ENCODE assay signal across 8 mouse cellular contexts in the genomic region with DNA sequence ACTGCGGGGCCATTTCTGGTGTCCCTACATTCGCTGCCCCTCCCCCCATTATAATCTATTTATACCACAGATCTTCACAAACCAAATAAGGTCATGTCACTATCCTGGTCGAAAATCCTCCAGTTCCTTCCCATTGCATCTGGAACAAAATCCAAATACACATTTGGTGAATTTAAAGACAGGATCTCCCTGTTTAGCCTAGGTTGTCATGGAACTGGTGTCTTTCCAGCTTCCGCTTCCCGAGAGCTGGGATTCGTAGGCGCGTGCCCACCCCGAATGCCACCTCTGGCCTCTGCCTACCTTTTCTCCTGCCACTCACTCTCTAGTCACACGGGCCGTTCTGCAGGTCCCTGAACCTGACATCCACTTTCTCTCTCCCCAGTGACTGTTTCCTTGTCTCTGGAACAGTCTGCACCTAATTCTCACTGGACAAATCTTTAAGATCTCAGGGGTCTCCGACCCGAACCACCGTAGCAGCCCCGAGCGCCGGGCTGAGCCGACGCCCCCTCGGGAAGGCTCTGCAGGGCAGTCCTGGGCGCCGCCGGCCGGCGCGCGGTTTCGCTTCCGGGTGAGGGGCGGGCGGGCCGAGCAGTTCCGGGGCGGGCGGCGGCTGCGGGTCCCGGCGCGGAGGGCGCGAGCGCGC. TPM values are rescaled to one million over a fixed set of nuclear protein-coding genes. Genes with fewer than 3 reads are reported as not detected.
DNase-seq lines count a peak whose midpoint lies in the region; ATAC-seq and TF ChIP-seq lines count a peak whose summit lies in the region.

A gene (plus strand): TSS at position 618 of the 643 bp plus-strand sequence.

- H3K9me3 ChIP-seq in forebrain, embryonic 11.5 days (ENCODE audit: control insufficient read depth, low read length) = no peaks in the 10 kb centered on the region
- no peaks in the 10 kb centered on the region for H3K9me3 ChIP-seq in heart, embryonic 15.5 days (replicated peaks)
- no peaks in the 10 kb centered on the region for H3K9me3 ChIP-seq in liver, embryonic 14.5 days (ENCODE audit: control insufficient read depth, low read length)
- H3K9me3 ChIP-seq in neural tube, embryonic 11.5 days (ENCODE audit: control insufficient read depth, low read length) = no peaks in the 10 kb centered on the region
- no peaks in the 10 kb centered on the region for H3K9me3 ChIP-seq in stomach, postnatal 0 days (ENCODE audit: control insufficient read depth, low read length)

- H3K9ac ChIP-seq in forebrain, embryonic 11.5 days (ENCODE audit: low read length) = peak within 1 kb of the TSS; percentile 91
- peak within 1 kb of the TSS; percentile 82 for H3K9ac ChIP-seq in heart, embryonic 15.5 days
- peak within 1 kb of the TSS; percentile 89 for H3K9ac ChIP-seq in liver, embryonic 14.5 days (replicated peaks)
- peak within 1 kb of the TSS; percentile 92 for H3K9ac ChIP-seq in neural tube, embryonic 11.5 days (ENCODE audit: low read length)
- H3K9ac ChIP-seq in stomach, postnatal 0 days (ENCODE audit: low read length) = peak within 1 kb of the TSS; percentile 83

- ATAC-seq in forebrain, embryonic 11.5 days (replicated peaks; ENCODE audit: low FRiP score) = peak; percentile 96
- peak; percentile 92 for ATAC-seq in heart, embryonic 15.5 days (replicated peaks; ENCODE audit: insufficient number of reproducible peaks, insufficient read depth, low FRiP score, low read depth)
- peak; percentile 92 for ATAC-seq in liver, embryonic 14.5 days (ENCODE audit: insufficient read depth)
- peak; percentile 98 for ATAC-seq in neural tube, embryonic 11.5 days (ENCODE audit: insufficient read depth, low FRiP score, low TSS enrichment)
- ATAC-seq in stomach, postnatal 0 days (ENCODE audit: low FRiP score, low TSS enrichment) = peak; percentile 94

- 0 out of 2 replicates have a peak, but pooled peaks cover 2% of the 10 kb centered on the region for H3K4me1 ChIP-seq in forebrain, embryonic 11.5 days (replicated peaks; ENCODE audit: control insufficient read depth, insufficient read depth, low read length)
- H3K4me1 ChIP-seq in heart, embryonic 15.5 days (replicated peaks) = peaks cover 46% of the 10 kb centered on the region
- peaks cover 39% of the 10 kb centered on the region in 2 experiments for H3K4me1 ChIP-seq in liver, embryonic 14.5 days (replicated peaks; ENCODE audit: control insufficient read depth in 2 of 2, insufficient read depth in 2 of 2, low read length in 1 of 2)
- peaks cover 13% of the 10 kb centered on the region for H3K4me1 ChIP-seq in neural tube, embryonic 11.5 days (ENCODE audit: control insufficient read depth, insufficient read depth, low read length)
- no peaks in the 10 kb centered on the region for H3K4me1 ChIP-seq in stomach, postnatal 0 days (replicated peaks; ENCODE audit: control insufficient read depth, insufficient read depth)

- no peak for TF ChIP-seq CTCF in liver, embryonic 14.5 days (IDR thresholded peaks at IDR 0.05; ENCODE audit: low read depth)
- TF ChIP-seq CTCF in stomach, postnatal 0 days (IDR thresholded peaks at IDR 0.05; ENCODE audit: low read depth) = no peak

- 0 out of 2 replicates have a peak within 1 kb of the TSS, but pooled peaks have one; percentile 41 for H3K27ac ChIP-seq in forebrain, embryonic 11.5 days (ENCODE audit: low read depth, low read length)
- H3K27ac ChIP-seq in heart, embryonic 15.5 days = peak within 1 kb of the TSS; percentile 83
- peak within 1 kb of the TSS; percentile 41 for H3K27ac ChIP-seq in liver, embryonic 14.5 days
- peak within 1 kb of the TSS; percentile 68; the same call in 1 of the 2 replicates for H3K27ac ChIP-seq in neural tube, embryonic 11.5 days (ENCODE audit: low read depth, low read length)
- peak within 1 kb of the TSS; percentile 83 for H3K27ac ChIP-seq in stomach, postnatal 0 days (replicated peaks)

- peak within 1 kb of the TSS; percentile 87 for H3K4me3 ChIP-seq in forebrain, embryonic 11.5 days (ENCODE audit: low read depth, low read length)
- peak within 1 kb of the TSS; percentile 92 for H3K4me3 ChIP-seq in heart, embryonic 15.5 days
- peak within 1 kb of the TSS; percentile 97 to 99 for H3K4me3 ChIP-seq in liver, embryonic 14.5 days (ENCODE audit: insufficient read depth in 1 of 2, low read depth in 2 of 2, low read length in 2 of 2)
- H3K4me3 ChIP-seq in neural tube, embryonic 11.5 days (ENCODE audit: low read depth, low read length) = peak within 1 kb of the TSS; percentile 88
- peak within 1 kb of the TSS; percentile 89 for H3K4me3 ChIP-seq in stomach, postnatal 0 days (ENCODE audit: low read depth, low read length)

- under 1% methylated on average over 44 of the region's 44 CpGs for WGBS in forebrain, embryonic 11.5 days
- under 1% methylated on average over 32 of the region's 44 CpGs for WGBS in heart, embryonic 15.5 days
- WGBS in liver, embryonic 14.5 days (ENCODE audit: insufficient replicate concordance) = under 1% methylated on average over 44 of the region's 44 CpGs
- WGBS in neural tube, embryonic 11.5 days = under 1% methylated on average over 44 of the region's 44 CpGs
- WGBS in stomach, postnatal 0 days = 1% methylated on average over 40 of the region's 44 CpGs

- H3K27me3 ChIP-seq in forebrain, embryonic 11.5 days (ENCODE audit: control insufficient read depth, insufficient read depth, low read length) = no peaks in the 10 kb centered on the region
- no peaks in the 10 kb centered on the region for H3K27me3 ChIP-seq in heart, embryonic 15.5 days
- H3K27me3 ChIP-seq in liver, embryonic 14.5 days (ENCODE audit: control insufficient read depth, insufficient read depth, low read length) = no peaks in the 10 kb centered on the region
- H3K27me3 ChIP-seq in neural tube, embryonic 11.5 days (ENCODE audit: control insufficient read depth, insufficient read depth, low read length) = no peaks in the 10 kb centered on the region
- H3K27me3 ChIP-seq in stomach, postnatal 0 days (ENCODE audit: control insufficient read depth, insufficient read depth, low read length) = no peaks in the 10 kb centered on the region

- no peak for TF ChIP-seq EP300 in liver, embryonic 14.5 days (IDR thresholded peaks at IDR 0.05; ENCODE audit: low read depth)
- no peak for TF ChIP-seq EP300 in stomach, postnatal 0 days (optimal IDR thresholded peaks at IDR 0.05)

- peak; percentile 55 to 56 for DNase-seq in CD8-positive naive resting alpha-beta T cell, adult 2 months (ENCODE audit: low read depth in 2 of 2, low spot score in 2 of 2)
- DNase-seq in c-Kit-negative CD71-positive TER-119-positive erythroid progenitor cells, embryonic 14.5 days (ENCODE audit: low read depth, low spot score) = peak; percentile 45
- peak; percentile 90 for DNase-seq in forebrain, embryonic 11.5 days (ENCODE audit: low spot score)
- DNase-seq in kidney, postnatal 14 days = peak; percentile 86
- peak in 2 of 3 experiments; percentile 40 to 52 for DNase-seq in liver, embryonic 14.5 days (ENCODE audit: low read depth in 3 of 3, low spot score in 3 of 3)
- peak; percentile 87 for DNase-seq in neural tube, embryonic 11.5 days (ENCODE audit: low spot score)
- DNase-seq in stomach, postnatal 0 days (ENCODE audit: low spot score) = peak; percentile 83

- peak within 1 kb of the TSS; percentile 80 for H3K4me2 ChIP-seq in forebrain, embryonic 11.5 days (ENCODE audit: low read depth, low read length, severe bottlenecking)
- H3K4me2 ChIP-seq in heart, embryonic 15.5 days = peak within 1 kb of the TSS; percentile 73
- peak within 1 kb of the TSS; percentile 89 for H3K4me2 ChIP-seq in liver, embryonic 14.5 days (ENCODE audit: low read depth)
- H3K4me2 ChIP-seq in neural tube, embryonic 11.5 days (ENCODE audit: low read depth) = peak within 1 kb of the TSS; percentile 67
- H3K4me2 ChIP-seq in stomach, postnatal 0 days (replicated peaks; ENCODE audit: low read depth) = peak within 1 kb of the TSS; percentile 85

- no peaks in the 10 kb centered on the region for H3K36me3 ChIP-seq in forebrain, embryonic 11.5 days (ENCODE audit: control insufficient read depth, insufficient read depth, low read length)
- no peaks in the 10 kb centered on the region for H3K36me3 ChIP-seq in heart, embryonic 15.5 days
- no peaks in the 10 kb centered on the region for H3K36me3 ChIP-seq in liver, embryonic 14.5 days (replicated peaks; ENCODE audit: control insufficient read depth, insufficient read depth, low read depth)
- no peaks in the 10 kb centered on the region for H3K36me3 ChIP-seq in neural tube, embryonic 11.5 days (ENCODE audit: control insufficient read depth, insufficient read depth, low read length)
- H3K36me3 ChIP-seq in stomach, postnatal 0 days (ENCODE audit: control insufficient read depth, insufficient read depth, low read length) = no peaks in the 10 kb centered on the region

RNA-seq across cellular contexts. Expression of the gene that starts here (rescaled TPM):
- 14.1 and 16.6 TPM in 2 replicates for polyA plus RNA-seq in forebrain, embryonic 11.5 days (2014; fragmentation: Nextera tagmentation; extraction: Ambion mirVana)
- 11.4 and 13.0 TPM in 2 replicates for polyA plus RNA-seq in heart, embryonic 15.5 days (2015; fragmentation: Nextera tagmentation; extraction: Ambion mirVana)
- 8.0 and 9.6 TPM in 2 replicates for polyA plus RNA-seq in liver, embryonic 14.5 days (2012; rRNA removed)
- 4.8 and 6.3 TPM in 2 replicates for polyA plus RNA-seq in liver, embryonic 14.5 days (2014; fragmentation: Nextera tagmentation; extraction: Ambion mirVana)
- 12.2 and 13.3 TPM in 2 replicates for polyA plus RNA-seq in neural tube, embryonic 11.5 days (2014; fragmentation: Nextera tagmentation; extraction: Ambion mirVana)
- polyA plus RNA-seq in stomach, postnatal 0 days (2015; fragmentation: Nextera tagmentation; extraction: Ambion mirVana) = 6.9 and 7.0 TPM in 2 replicates

Comparison
In these comparisons a context has a peak if more than half of its experiments do, and no peak if none do; other contexts are left out.
1. Peak in every context shown above with its lines: DNase-seq, ATAC-seq, H3K4me3 ChIP-seq and H3K27ac ChIP-seq.